Mouse (Mus musculus): Measurements from ENCODE around the gene Spsb4.

- TF ChIP-seq CTCF (conservative IDR thresholded peaks at IDR 0.05; ENCODE audit: low read length) (peak; percentile 59), POU5F1 (IDR thresholded peaks at IDR 0.05; ENCODE audit: borderline replicate concordance, low read length) (no peak)
Observed at GRCm38 (mm10) chr9:96914005-96914404, 104.6 kb downstream of the Spsb4 start.

Data from E14TG2a.4 (cell line).